Mouse (Mus musculus) ES-Bruce4 (cell line): Measurements from ENCODE around the gene Helb.

Source experiments
- CTCF ChIP-seq: IDR thresholded peaks from one replicate; pipeline ENCODE4 v1.8.1; 2011; ENCODE audit warnings: low read depth, low read length
- EP300 ChIP-seq: IDR thresholded peaks from 2 replicates; pipeline ENCODE4 v1.6.1; 2011; ENCODE audit warnings: low read depth, low read length; ENCODE audit not compliant: insufficient read depth
- POLR2A ChIP-seq: IDR thresholded peaks from one replicate; pipeline ENCODE4 v1.8.1; 2011; ENCODE audit warnings: low read length; ENCODE audit not compliant: insufficient read depth

- no peak for TF ChIP-seq EP300
- TF ChIP-seq CTCF, result no peak
- TF ChIP-seq POLR2A, result no peak
These were observed 16.0 kb upstream of the Helb start for GRCm38 (mm10) chr10:120128601-120129277.
